Mouse (Mus musculus): ENCODE measurements at regions not wholly inside any gene's neighbourhood (a gene's known extent, or its start where the extent isn't known, plus 50 kb on each side); places are given as distances from the start of the nearest gene placed in this dataset.
A peak's percentile ranks its signal among the peaks of the same experiment; 100 is the strongest.
"Not testable (repeated sequence)": the region's sequence is repeated elsewhere in the genome, so short reads cannot be mapped to it uniquely, and the experiment has no call there.

DNA sequence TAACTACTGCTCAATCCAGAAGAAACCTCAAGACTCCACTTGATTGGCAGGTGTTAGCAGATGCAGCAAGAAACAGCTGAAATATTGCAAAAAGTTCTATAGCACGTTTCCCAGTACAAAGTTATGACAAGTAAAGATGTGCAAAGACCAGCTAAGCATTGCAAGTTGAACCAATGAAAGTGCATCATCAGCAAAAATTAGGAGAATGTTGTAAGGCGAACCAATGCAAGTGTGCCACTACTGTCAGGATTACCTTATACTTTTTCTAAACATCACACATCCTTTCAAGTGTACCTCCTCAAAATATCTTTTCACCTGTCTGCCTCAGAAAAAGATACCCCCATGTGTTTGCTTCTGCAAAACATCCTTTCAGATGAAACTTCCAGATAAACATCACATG lies 244.7 kb downstream of the Slco6d1 start:
- no peak for DNase-seq (ENCODE audit: low read depth)

DNA sequence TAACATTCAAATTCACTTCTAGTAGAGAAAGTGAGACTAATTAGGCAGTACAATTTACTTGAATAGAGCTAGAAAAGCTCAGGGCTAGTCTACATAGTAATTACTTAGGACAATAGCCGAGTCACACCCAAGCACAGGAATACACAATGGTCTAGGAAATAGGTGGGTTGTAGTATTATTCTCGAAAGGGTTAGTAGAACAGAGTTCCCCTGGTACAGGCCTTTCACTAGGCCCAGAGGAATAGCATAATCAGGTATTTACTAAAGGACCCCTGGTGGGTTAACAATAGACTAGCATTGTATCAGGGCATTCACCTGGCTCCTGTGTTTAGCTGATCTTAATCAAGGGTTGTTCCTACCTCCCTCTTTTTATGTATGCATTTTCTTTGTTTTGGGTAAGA lies 246.5 kb downstream of the Slco6d1 start:
- not testable (repeated sequence) for DNase-seq (ENCODE audit: low read depth)

DNA sequence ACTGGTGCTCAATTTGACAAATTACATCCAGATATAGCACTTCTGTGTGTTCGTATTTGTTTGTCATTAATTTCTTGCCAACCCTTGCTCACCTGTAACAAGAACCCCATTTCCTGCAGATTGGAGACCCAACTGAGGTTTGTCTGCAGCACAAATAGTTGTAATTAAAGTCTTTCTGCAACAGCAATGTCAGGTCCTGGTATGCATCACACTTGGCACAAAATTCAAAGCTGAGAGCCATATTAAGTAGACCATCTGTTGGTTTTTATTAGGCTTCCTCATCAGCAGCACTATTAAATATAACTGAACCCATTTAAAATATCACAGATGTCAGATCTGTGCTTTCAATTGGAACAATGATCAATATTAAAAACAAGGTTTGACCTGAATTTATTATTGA lies 247.0 kb downstream of the Slco6d1 start:
- no peak for DNase-seq (ENCODE audit: low read depth)

- DNase-seq (ENCODE audit: low read depth), result no peak
Measured at GRCm38 (mm10) chr1:98668595-98668994, 247.7 kb downstream of the Slco6d1 start.

DNA sequence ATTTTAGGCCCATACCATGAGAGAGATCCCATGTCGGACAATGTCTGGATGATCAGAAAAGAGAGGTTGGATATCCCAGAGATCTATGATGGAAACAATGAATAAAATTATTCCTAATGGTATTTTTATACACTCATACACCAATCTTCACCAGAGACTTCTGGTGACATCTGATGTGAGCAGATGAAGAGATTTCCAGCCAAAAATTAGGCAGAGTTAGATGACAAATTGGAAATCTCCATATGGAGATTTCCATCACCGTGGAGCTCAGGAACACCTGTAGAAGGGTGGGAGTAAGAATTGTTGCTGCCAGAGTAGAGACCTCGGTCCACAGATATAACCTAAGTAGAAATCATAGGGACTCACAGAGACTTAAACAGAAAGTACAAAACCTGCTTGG lies 257.8 kb downstream of the Slco6d1 start:
- no peak for DNase-seq (ENCODE audit: low read depth)

DNA sequence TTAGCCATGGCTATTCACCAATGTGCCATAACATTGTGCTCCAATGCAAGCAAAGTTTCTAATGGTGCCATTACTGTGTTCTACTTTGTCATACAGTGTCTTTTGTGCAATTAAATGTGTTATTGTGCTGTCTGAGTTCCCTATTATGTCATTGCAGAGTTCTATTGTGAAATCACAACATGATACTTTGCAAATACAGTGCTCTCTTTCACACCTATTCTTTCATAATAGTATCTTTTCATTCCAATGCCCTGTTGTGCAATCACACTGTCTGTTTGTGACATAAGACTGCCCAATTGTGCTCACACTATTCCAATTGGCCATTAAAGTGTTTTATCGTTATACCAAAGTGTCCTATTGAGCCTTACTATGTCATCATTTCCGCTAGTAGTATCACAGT lies 292.9 kb downstream of the Slco6d1 start:
- DNase-seq (ENCODE audit: low read depth), result peak; percentile 4

GRCm38 (mm10) chr1:98714307-98714706 lies 293.4 kb downstream of the Slco6d1 start:
- no peak for DNase-seq (ENCODE audit: low read depth)

- no peak for DNase-seq (ENCODE audit: low read depth)
Measured at GRCm38 (mm10) chr1:98720595-98720994, 299.7 kb downstream of the Slco6d1 start.

DNA sequence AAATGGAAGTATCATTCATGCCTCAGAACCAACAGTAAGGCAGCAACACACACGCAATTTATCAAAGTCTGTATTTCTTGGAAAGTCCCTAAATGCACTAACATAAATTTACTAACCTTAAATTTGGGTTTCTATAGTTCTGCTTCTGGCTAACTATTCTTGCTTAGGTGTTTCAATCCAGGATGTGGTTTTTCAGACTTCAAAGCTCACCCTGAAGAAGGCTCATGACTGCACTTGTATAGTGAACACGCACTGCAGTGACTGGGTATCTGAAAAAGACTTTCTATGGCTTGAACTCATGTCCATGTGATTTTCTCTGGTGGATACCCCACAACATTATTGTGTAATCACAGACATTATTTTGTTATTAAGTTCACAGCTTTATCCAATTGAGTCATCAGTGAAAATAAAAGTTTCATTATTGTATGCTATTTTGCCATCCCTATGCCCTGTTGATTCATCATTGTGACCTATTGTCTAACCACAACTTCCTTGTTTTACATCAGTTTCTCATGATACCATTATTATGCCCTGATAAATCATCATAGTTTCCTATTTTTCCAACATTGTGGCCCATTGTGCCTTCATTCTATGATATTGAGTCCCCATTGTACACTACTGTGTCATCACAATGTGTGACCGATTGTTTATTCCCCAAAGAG lies 306.6 kb downstream of the Slco6d1 start:
- no peak for DNase-seq (ENCODE audit: low read depth)

- DNase-seq (ENCODE audit: low read depth), result no peak
Measured at GRCm38 (mm10) chr1:98748886-98749285, 328.0 kb downstream of the Slco6d1 start.

DNA sequence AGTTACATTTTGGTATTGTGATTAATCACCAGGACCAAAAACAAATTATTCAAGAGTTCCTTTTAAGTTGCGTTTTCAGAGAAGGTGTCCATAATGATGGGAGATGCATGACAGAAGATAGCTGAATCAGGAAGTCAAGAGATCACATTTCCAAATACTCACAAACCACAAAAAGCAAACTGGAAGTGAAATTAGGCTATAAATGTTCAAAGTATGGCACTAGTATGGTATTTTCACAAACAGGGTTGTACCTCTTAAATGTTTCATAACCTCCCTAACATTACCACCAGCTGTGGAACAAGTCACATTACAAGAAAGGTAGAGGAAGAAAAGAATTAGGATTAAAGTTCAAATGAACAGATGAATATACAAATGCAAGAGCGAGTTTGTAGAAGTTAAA lies 367.6 kb downstream of the Slco6d1 start:
- DNase-seq (ENCODE audit: low read depth), result no peak

DNA sequence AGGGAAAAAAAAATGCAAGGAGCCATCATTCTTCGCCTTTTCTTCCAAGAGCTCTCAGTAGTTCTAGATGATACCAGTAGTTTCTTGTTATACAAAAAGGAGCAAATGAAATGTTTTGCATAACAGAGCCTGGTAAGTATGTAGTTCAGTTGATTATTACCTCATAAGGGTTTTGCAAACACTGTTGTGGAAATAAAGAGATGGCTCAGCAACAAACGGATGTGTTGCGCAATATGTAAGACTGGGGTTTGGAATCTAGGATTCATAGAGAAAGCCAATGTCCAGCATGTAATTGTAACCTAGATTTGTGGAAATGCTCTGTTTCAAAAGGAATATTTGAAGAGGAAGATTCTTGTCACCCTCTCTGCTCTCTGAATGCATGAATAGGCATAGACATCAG lies 372.4 kb downstream of the Slco6d1 start:
- no peak for DNase-seq (ENCODE audit: low read depth)

DNA sequence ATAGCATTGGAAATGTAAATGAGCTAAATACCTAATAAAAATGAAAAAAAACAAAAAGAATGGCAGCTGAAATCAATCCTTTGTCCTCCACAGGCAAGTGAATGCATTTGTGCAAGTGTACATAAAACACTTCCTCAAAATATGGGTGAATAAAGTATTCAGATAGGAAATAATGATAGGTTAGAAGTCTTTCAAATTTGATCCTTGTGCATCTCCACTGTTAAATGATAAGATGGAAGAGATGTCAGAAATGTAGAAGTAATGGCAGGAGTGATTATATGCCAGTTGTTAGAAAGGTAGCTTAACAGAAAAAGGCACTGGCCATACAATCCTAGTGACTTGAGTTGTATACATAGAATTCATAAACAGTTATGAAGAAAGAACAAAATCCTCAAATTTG lies 391.6 kb downstream of the Slco6d1 start:
- DNase-seq (ENCODE audit: low read depth), result no peak

DNA sequence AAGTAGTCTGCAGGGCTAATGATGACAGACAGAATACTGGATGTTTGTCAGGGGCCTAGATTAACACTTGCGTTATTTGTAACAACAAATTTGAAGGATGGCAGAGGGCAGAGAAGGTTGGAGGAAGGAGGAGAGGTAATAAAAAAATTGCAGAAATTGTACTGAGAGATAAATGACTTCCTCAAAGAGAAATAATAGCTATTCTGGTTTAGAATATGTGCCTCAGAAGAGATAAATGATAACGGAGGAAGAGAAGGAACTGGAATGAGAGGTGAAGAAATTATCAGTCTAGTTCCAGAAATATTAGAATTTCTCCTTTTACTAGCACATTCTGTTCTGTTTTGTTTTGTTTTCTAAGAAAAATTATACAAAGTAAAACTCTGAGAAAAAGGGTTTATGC lies 393.1 kb downstream of the Slco6d1 start:
- DNase-seq (ENCODE audit: low read depth), result no peak

GRCm38 (mm10) chr1:98818076-98818475 lies 397.2 kb downstream of the Slco6d1 start:
- DNase-seq (ENCODE audit: low read depth), result no peak

DNA sequence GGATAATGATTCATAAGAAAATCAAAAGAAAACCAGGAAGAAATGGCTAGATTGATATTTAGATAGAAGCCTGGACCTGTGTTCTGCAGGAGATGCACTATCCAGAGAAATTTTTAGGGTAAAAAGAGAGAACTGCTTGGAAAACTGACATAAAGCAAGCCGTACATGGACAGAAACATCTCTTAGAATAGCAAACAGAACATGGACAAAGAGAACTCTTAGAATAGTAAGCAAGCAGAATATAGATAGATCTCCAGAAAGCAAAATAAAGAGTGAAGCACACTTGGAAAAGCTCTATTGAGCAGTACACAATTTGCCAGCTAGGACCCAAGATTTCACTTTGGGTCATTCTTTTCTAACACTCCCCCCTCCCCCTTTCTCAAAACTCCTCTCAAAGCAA lies 439.3 kb downstream of the Slco6d1 start:
- DNase-seq (ENCODE audit: low read depth), result no peak

DNA sequence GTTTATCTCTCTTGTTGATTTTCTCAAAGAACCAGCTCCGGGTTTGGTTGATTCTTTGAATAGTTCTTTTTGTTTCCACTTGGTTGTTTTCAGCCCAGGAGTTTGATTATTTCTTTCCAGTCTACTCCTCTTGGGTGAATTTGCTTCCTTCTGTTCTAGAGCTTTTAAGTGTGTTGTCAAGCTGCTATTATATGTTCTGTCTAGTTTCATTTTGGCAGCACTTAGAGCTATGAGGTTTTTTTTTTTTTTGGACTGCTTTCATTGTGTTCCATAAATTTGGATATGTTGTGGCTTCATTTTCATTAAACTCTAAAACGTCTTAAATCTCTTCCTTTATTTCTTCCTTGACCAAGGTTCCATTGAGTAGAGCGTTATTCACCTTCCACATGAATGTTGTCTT lies 485.3 kb downstream of the Slco6d1 start:
- DNase-seq (ENCODE audit: low read depth), result no peak

- DNase-seq (ENCODE audit: low read depth), result no peak
Measured at GRCm38 (mm10) chr1:98923043-98923442, 502.1 kb downstream of the Slco6d1 start.

GRCm38 (mm10) chr1:98924933-98925332 lies 504.0 kb downstream of the Slco6d1 start:
- DNase-seq (ENCODE audit: low read depth), result no peak

DNA sequence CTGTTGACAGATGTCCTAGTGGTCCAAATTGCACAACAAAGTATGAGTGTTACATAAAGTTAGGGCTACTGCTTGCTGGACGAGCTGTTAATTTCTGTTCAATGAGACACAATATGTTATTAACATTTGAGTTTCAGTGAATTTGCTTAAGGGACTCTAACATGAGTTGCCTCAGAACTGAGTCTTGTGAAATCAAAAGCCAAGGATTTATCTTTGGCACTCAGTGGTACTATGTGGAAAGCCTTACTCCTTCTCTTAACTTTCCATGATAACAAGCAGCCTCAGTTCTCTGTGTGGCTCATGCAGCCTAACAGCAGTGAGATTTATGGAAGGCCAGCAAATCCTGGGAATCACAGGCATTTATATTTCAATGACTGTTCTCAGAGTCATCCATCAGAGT lies 510.0 kb downstream of the Slco6d1 start:
- DNase-seq (ENCODE audit: low read depth), result peak; percentile 73

DNA sequence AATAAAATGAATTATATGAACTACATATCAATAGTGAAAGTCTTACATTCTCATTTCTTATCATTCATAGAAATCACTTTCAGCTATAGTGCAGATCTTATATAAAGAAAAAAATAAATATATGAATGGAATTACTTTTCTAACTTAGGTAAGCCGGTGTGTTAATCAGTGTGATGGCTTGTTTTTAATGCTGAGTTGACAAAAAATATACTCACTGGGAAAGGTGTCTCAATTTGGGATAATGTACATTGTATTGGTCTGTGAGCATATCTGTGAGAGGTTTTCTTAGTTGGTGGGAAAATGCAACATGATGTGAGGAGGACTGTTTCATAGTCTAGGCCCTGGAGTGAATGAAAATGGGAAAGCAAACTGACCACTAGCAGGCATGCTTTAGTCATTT lies 511.3 kb downstream of the Slco6d1 start:
- no peak for DNase-seq (ENCODE audit: low read depth)

DNA sequence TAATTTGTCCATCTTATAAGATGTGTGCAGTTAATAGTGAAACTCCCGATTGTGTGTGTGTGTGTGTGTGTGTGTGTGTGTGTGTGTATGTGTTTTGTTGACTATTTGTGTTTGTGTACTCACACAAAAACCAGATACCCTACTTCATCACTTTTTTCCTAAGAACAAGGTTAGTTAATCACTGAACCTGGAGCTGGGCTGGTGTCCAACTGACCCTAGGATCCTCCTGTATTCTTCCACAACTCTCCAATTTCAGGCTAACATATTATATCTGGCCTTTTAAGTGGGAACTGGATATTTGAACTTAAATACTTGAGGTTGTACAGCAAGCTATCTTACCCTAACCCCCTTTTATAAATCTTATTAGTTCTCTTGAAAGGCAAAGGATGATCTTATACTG lies 556.8 kb downstream of the Slco6d1 start:
- no peak for DNase-seq (ENCODE audit: low read depth)
